Mouse (Mus musculus): ENCODE results near the gene Ctsd. TPM values are rescaled to one million over a fixed set of nuclear protein-coding genes. Genes with fewer than 3 reads are reported as not detected.
A peak's percentile ranks its signal among the peaks of the same experiment; 100 is the strongest.

The Ctsd gene
- polyA plus RNA-seq, 1 experiment = 992 TPM

DNA sequence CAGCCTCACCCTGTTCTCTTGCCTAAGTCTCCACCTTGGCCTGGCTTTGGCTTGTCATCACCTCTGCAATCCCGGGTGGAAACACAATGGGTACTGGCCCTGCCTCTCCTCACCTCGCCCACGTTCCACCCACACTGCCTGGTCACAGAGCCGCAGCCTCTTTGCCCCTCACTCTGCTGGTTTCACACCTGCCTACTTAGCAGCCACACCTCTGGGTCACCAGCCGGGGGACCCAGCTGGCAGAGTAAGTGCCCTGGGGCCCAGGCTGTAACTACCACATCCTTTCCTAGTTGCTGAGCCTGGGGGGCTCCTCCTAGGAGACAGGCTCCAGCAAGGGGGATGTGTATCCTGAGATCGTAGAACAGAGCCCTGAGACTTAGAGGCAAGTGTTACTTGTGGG lies 8.7 kb downstream of the Ctsd start:
- Histone ChIP-seq H3K4me3 (ENCODE audit: control insufficient read depth, insufficient read depth, low read length) (no peak overlapping the region), H3K4me1 (replicated peaks; ENCODE audit: control insufficient read depth, insufficient read depth, low read length) (peaks cover 48% of the 10 kb centered on the region), H3K27ac (ENCODE audit: control insufficient read depth, insufficient read depth, low read length) (peak overlapping the region; percentile 97; the same call in 1 of the 2 replicates), H3K36me3 (ENCODE audit: control insufficient read depth, insufficient read depth, low read length) (peaks cover 67% of the 10 kb centered on the region), H3K27me3 (ENCODE audit: control insufficient read depth, insufficient read depth, low read length) (no peaks in the 10 kb centered on the region)
- no peak for TF ChIP-seq POLR2A (IDR thresholded peaks at IDR 0.05; ENCODE audit: control insufficient read depth, extremely low read depth, insufficient read depth, low read length, poor library complexity)
- TF ChIP-seq CTCF (IDR thresholded peaks at IDR 0.05; ENCODE audit: borderline replicate concordance, control insufficient read depth, extremely low read depth, insufficient read depth, low read length, poor library complexity) = 0 out of 2 replicates have a peak, but pooled peaks have one; percentile 23
- WGBS = 22% methylated on average over 6 of the region's 6 CpGs
- DNase-seq = peak; percentile 55

DNA sequence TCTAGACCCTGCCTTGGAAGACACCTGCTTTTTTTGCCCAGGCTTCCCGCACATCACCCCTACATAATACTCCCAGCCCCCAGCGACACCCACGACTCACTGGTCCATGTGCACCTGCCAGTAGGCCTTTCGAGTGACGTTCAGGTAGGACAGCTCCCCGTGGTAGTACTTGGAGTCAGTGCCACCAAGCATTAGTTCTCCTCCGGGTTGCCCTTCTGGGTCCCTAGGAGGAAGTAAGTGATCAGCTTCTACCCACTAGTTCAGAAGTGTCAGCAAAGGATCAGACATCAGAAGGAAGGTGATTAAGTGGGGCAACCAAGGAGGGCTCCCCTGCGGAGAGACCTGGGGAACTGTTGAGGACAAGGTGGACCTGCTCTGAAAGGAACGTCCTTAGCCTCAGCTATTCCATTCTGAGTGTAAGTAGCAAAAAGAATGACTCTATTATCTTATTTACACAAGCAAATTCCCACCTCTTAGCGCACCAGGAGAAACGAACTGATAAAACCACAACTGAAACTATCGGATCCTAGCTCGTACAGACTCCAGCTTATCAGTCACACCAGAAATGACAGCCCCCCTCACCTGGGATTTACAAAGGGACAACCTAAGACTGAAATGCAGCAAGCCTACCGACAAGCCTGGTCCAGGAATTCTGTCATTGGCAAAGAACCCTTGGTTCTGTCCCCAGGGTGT lies 10.5 kb downstream of the Ctsd start:
- Histone ChIP-seq H3K4me3 (ENCODE audit: control insufficient read depth, insufficient read depth, low read length) (no peak overlapping the region), H3K27me3 (ENCODE audit: control insufficient read depth, insufficient read depth, low read length) (no peaks in the 10 kb centered on the region), H3K36me3 (ENCODE audit: control insufficient read depth, insufficient read depth, low read length) (peaks cover 49% of the 10 kb centered on the region), H3K4me1 (replicated peaks; ENCODE audit: control insufficient read depth, insufficient read depth, low read length) (peaks cover 42% of the 10 kb centered on the region), H3K27ac (ENCODE audit: control insufficient read depth, insufficient read depth, low read length) (no peak overlapping the region)
- 93% methylated on average over 14 of the region's 14 CpGs for whole genome bisulfite sequencing
- DNase-seq = no peak
- no peak for TF ChIP-seq POLR2A (IDR thresholded peaks at IDR 0.05; ENCODE audit: control insufficient read depth, extremely low read depth, insufficient read depth, low read length, poor library complexity)
- TF ChIP-seq CTCF (IDR thresholded peaks at IDR 0.05; ENCODE audit: borderline replicate concordance, control insufficient read depth, extremely low read depth, insufficient read depth, low read length, poor library complexity) = no peak

DNA sequence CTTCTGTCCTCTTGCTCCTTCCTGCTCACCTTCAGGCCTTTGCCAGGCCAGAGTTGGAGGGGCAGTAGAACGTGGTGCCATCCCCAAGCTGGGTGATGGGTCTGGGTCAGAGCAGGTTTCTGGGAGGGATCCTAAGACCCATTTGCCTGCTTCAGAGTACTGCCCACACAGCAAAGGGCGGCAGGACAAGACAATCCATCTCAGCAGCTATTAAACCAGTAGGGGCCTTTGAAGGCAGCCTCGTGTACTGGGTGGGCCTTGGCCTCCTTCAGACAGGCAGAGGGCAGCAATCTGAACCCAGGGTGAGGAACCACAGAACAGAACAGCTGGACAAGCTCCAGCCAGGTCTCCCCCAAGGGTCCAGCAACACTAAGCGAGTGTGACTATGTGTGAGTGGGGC lies 11.7 kb downstream of the Ctsd start:
- no peak for DNase-seq
- peaks cover 44% of the 10 kb centered on the region for H3K4me1 ChIP-seq (replicated peaks; ENCODE audit: control insufficient read depth, insufficient read depth, low read length)
- TF ChIP-seq POLR2A (IDR thresholded peaks at IDR 0.05; ENCODE audit: control insufficient read depth, extremely low read depth, insufficient read depth, low read length, poor library complexity) = no peak
- no peak for TF ChIP-seq CTCF (IDR thresholded peaks at IDR 0.05; ENCODE audit: borderline replicate concordance, control insufficient read depth, extremely low read depth, insufficient read depth, low read length, poor library complexity)
- H3K36me3 ChIP-seq (ENCODE audit: control insufficient read depth, insufficient read depth, low read length) = peaks cover 41% of the 10 kb centered on the region
- WGBS = 95% methylated on average over 4 of the region's 4 CpGs
- H3K27ac ChIP-seq (ENCODE audit: control insufficient read depth, insufficient read depth, low read length) = no peak overlapping the region
- H3K4me3 ChIP-seq (ENCODE audit: control insufficient read depth, insufficient read depth, low read length) = no peak overlapping the region
- H3K27me3 ChIP-seq (ENCODE audit: control insufficient read depth, insufficient read depth, low read length) = no peaks in the 10 kb centered on the region

DNA sequence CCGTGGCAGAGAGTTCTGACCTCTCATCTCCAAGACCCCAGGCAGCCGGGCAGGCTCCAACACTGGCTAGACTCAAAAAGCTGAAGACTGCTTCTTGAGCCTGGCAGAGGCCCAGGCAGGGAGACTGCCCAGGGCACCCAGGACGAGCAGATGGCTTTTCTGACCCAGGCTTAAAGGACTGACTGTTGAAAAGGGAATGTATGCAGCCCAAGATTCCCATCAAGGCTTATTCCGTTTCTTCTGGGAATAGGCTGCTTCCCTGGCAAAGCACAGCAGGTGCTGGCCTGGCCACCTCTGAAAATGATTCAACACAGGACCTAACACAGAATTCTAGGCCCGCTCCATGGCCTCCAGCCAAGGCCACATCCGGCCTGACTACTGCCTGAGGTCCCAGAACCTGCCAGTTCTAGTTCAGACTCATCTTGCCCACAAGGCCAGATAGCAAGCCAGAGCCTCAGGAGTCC lies 12.5 kb downstream of the Ctsd start:
- no peak for DNase-seq
- TF ChIP-seq CTCF (IDR thresholded peaks at IDR 0.05; ENCODE audit: borderline replicate concordance, control insufficient read depth, extremely low read depth, insufficient read depth, low read length, poor library complexity) (0 out of 2 replicates have a peak, but pooled peaks have one; percentile 37), POLR2A (IDR thresholded peaks at IDR 0.05; ENCODE audit: control insufficient read depth, extremely low read depth, insufficient read depth, low read length, poor library complexity) (no peak)
- H3K4me1 ChIP-seq (replicated peaks; ENCODE audit: control insufficient read depth, insufficient read depth, low read length) = peaks cover 42% of the 10 kb centered on the region
- no peak overlapping the region for H3K27ac ChIP-seq (ENCODE audit: control insufficient read depth, insufficient read depth, low read length)
- no peak overlapping the region for H3K4me3 ChIP-seq (ENCODE audit: control insufficient read depth, insufficient read depth, low read length)
- H3K36me3 ChIP-seq (ENCODE audit: control insufficient read depth, insufficient read depth, low read length) = peaks cover 36% of the 10 kb centered on the region
- 89% methylated on average over 6 of the region's 6 CpGs for WGBS
- H3K27me3 ChIP-seq (ENCODE audit: control insufficient read depth, insufficient read depth, low read length) = no peaks in the 10 kb centered on the region

DNA sequence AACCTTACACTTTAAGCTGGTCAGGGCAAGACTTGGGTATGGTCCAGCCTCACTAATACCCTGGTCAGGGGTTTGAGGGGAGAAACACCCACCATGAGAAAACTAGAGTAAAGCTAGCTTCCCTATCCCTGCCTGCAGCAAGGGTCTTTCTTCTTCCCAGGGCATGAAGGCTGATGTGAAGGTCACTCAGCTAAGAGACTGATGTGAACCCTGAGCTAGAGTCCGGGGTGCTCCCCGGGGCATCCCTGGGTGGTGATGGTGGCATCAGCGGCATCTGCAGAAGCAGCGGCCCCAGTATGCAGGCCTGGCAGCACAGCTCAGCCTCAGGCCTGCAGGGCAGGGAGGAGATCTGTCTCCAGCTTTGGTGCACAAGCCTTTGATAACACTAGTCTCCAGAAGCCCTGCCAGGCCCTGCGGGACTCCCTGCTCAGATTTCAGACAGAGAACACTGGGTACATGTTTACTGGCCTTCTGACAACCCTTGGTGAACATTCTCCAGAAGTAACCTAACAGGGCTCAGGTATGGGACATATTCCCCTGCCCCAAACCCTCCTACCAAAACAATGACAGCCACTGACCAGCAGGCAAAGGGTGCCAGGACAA lies 13.3 kb downstream of the Ctsd start:
- DNase-seq = no peak
- Histone ChIP-seq H3K36me3 (ENCODE audit: control insufficient read depth, insufficient read depth, low read length) (peaks cover 28% of the 10 kb centered on the region), H3K27ac (ENCODE audit: control insufficient read depth, insufficient read depth, low read length) (no peak overlapping the region), H3K4me3 (ENCODE audit: control insufficient read depth, insufficient read depth, low read length) (no peak overlapping the region), H3K4me1 (replicated peaks; ENCODE audit: control insufficient read depth, insufficient read depth, low read length) (peaks cover 37% of the 10 kb centered on the region), H3K27me3 (ENCODE audit: control insufficient read depth, insufficient read depth, low read length) (no peaks in the 10 kb centered on the region)
- WGBS = 94% methylated on average over 5 of the region's 5 CpGs
- no peak for TF ChIP-seq CTCF (IDR thresholded peaks at IDR 0.05; ENCODE audit: borderline replicate concordance, control insufficient read depth, extremely low read depth, insufficient read depth, low read length, poor library complexity)
- TF ChIP-seq POLR2A (IDR thresholded peaks at IDR 0.05; ENCODE audit: control insufficient read depth, extremely low read depth, insufficient read depth, low read length, poor library complexity) = no peak

DNA sequence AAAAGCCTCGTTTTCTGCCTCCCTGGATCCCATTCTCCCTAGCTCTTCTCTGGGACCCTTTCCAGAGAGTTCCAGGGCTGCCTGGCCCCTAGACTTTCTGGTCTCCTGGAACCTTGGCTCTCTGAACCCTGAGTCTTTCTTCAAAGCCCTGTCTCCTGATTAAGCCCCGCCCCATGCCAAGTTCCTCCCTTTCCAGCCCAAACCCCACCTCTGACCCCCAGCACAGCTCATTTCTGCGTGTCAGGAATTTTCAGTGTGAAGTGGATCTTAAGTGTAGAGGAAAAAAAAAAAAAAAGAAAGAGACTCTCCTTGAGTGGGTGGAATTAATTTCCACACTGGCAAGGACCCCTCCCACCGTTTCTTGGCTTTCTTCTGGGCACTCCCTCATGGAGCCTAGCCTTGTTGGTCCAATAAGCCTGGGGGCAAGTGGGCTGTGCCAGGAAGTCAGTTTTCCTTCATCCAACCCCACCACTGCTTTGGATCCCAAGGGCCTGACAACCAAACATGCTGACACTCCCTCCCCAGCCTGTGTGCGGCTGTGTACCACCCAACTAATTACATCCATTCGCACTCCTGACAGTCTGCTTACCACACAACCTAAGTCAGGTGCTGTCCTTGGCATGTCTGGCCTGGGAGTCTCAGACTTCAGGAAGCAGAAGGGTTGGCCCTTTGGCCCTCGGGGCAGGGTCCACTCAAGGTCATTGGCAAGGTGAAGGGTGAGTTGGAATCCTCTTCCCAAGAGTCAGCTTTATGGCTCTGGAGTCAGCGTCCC lies 14.0 kb downstream of the Ctsd start, which contains the start of gene Ifitm10:
TSS of gene Ifitm10 (minus strand) at position 113 of the 772 bp plus-strand sequence.
- Histone ChIP-seq H3K36me3 (ENCODE audit: control insufficient read depth, insufficient read depth, low read length) (peaks cover 26% of the 10 kb centered on the region), H3K4me1 (replicated peaks; ENCODE audit: control insufficient read depth, insufficient read depth, low read length) (peaks cover 30% of the 10 kb centered on the region), H3K27ac (ENCODE audit: control insufficient read depth, insufficient read depth, low read length) (no peak within 1 kb of the TSS), H3K27me3 (ENCODE audit: control insufficient read depth, insufficient read depth, low read length) (no peaks in the 10 kb centered on the region), H3K4me3 (ENCODE audit: control insufficient read depth, insufficient read depth, low read length) (no peak within 1 kb of the TSS)
- 88% methylated on average over 8 of the region's 8 CpGs for WGBS
- no peak for DNase-seq
- TF ChIP-seq POLR2A (IDR thresholded peaks at IDR 0.05; ENCODE audit: control insufficient read depth, extremely low read depth, insufficient read depth, low read length, poor library complexity) = no peak
